Mouse (Mus musculus) liver, embryonic 14.5 days (tissue): ENCODE measurements around the gene Kcnh7. TPM values are rescaled to one million over a fixed set of nuclear protein-coding genes. Genes with fewer than 3 reads are reported as not detected.

Source experiments
- ATAC-seq: fragments of 200-750 bp; cut with Nextera tagmentation; 2 replicates; pipeline ENCODE4 v1.8.0; 2017; ENCODE audit warnings: moderate number of reproducible peaks, mild to moderate bottlenecking, moderate library complexity; ENCODE audit not compliant: insufficient read depth
- DNase-seq, 3 experiments: peaks; one replicate each; pipeline ENCODE4 v3.0.0-alpha.2; 2012 to 2013; ENCODE audit warnings: low read depth in 3 of 3, low spot score in 3 of 3
- H3K27ac ChIP-seq: fragments of 300-500 bp; sonication (generic); 2 replicates; pipeline ENCODE4 v1.5.1; 2014; ENCODE audit warnings: moderate library complexity, mild to moderate bottlenecking, control low read depth, inconsistent platforms
- H3K27me3 ChIP-seq: fragments of 300-500 bp; sonication (generic); 2 replicates; pipeline ENCODE4 v1.6.1; 2014; ENCODE audit warnings: mild to moderate bottlenecking, low read length, moderate library complexity; ENCODE audit not compliant: control insufficient read depth, insufficient read depth
- H3K36me3 ChIP-seq: fragments of 300-500 bp; sonication (generic); replicated peaks from 2 replicates; pipeline ENCODE4 v1.6.1; 2014; ENCODE audit warnings: low read depth; ENCODE audit not compliant: control insufficient read depth, insufficient read depth
- H3K4me1 ChIP-seq, 2 experiments: fragments of 200-500 bp in 1 of 2; fragments of 300-500 bp in 1 of 2; sonication (generic) in 1 of 2; replicated peaks; 2 replicates each; pipeline ENCODE4 v1.6.1; 2012 to 2014; ENCODE audit warnings: antibody characterized with exemption in 1 of 2, inconsistent platforms in 1 of 2, low read length in 1 of 2; ENCODE audit not compliant: control insufficient read depth in 2 of 2, insufficient read depth in 2 of 2
- H3K4me2 ChIP-seq: fragments of 300-500 bp; sonication (generic); 2 replicates; pipeline ENCODE4 v1.6.1; 2014; ENCODE audit warnings: low read depth, mild to moderate bottlenecking, control low read depth, moderate library complexity
- H3K4me3 ChIP-seq, 2 experiments: fragments of 200-500 bp in 1 of 2; fragments of 300-500 bp in 1 of 2; sonication (generic) in 1 of 2; 2 replicates each; pipeline ENCODE4 v1.5.1; 2012 to 2014; ENCODE audit warnings: low read depth in 2 of 2, low read length in 2 of 2, mild to moderate bottlenecking in 2 of 2, control low read depth in 1 of 2, inconsistent platforms in 1 of 2, moderate library complexity in 1 of 2; ENCODE audit not compliant: insufficient read depth in 1 of 2
- H3K9ac ChIP-seq: fragments of 300-500 bp; sonication (generic); replicated peaks from 2 replicates; pipeline ENCODE4 v1.6.1; 2014; ENCODE audit warnings: mild to moderate bottlenecking, control low read depth, moderate library complexity
- H3K9me3 ChIP-seq: fragments of 300-500 bp; sonication (generic); 2 replicates; pipeline ENCODE4 v1.6.1; 2016; ENCODE audit warnings: low read length, mixed read lengths; ENCODE audit not compliant: control insufficient read depth
- CTCF ChIP-seq: IDR thresholded peaks from 2 replicates; pipeline ENCODE4 v1.5.1; 2016; ENCODE audit warnings: antibody characterized with exemption, low read depth, control low read depth
- EP300 ChIP-seq: IDR thresholded peaks from 2 replicates; pipeline ENCODE4 v1.6.1; 2016; ENCODE audit warnings: antibody characterized with exemption, low read depth
- WGBS: fragments of 180-500 bp; shearing (Covaris S2); extraction: QIAGEN DNeasy Blood & Tissue Kit; methylation state at CpG from one replicate; pipeline ENCODE4 v1.1.7; 2014; ENCODE audit not compliant: insufficient replicate concordance; 5-methylcytosine and 5-hydroxymethylcytosine counted together
- polyA plus RNA-seq, 2 experiments: library from polyadenylated mRNA; depleted of rRNA in 1 of 2; stranded (reverse) in 1 of 2; unstranded in 1 of 2; fragments of >200 nt; fragmentation: Nextera tagmentation in 1 of 2; extraction: Ambion mirVana in 1 of 2; gene quantifications; 2 replicates each; pipeline versions ENCODE4 v1.2.1 to v1.2.3; 2012 to 2014

Kcnh7 gene
- polyA plus RNA-seq, 2 experiments: 0.01 to 0.03 TPM

- H3K36me3 ChIP-seq: no peaks in the 10 kb centered on the region
- no peak overlapping the region for H3K27ac ChIP-seq
- H3K9me3 ChIP-seq: no peaks in the 10 kb centered on the region
- WGBS: 38% methylated on average over 4 of the region's 4 CpGs
- H3K9ac ChIP-seq: no peak overlapping the region
- ATAC-seq (no peak), DNase-seq (no peak)
- no peak overlapping the region for H3K4me2 ChIP-seq
- no peaks in the 10 kb centered on the region for H3K27me3 ChIP-seq
- no peaks in the 10 kb centered on the region for H3K4me1 ChIP-seq
- TF ChIP-seq CTCF (no peak), EP300 (no peak)
- H3K4me3 ChIP-seq: no peak overlapping the region
Observed at GRCm38 (mm10) chr2:62670767-62671166, 513.3 kb downstream of the Kcnh7 start.

- Histone ChIP-seq H3K4me1 (no peaks in the 10 kb centered on the region), H3K27ac (no peak overlapping the region), H3K4me2 (no peak overlapping the region), H3K4me3 (no peak overlapping the region), H3K27me3 (no peaks in the 10 kb centered on the region), H3K9ac (no peak overlapping the region), H3K36me3 (no peaks in the 10 kb centered on the region), H3K9me3 (no peaks in the 10 kb centered on the region)
- WGBS: 52% methylated on average over 5 of the region's 5 CpGs
- ATAC-seq (no peak), DNase-seq (no peak)
- TF ChIP-seq CTCF (no peak), EP300 (no peak)
Observed at GRCm38 (mm10) chr2:62670301-62670700, 513.8 kb downstream of the Kcnh7 start.

- Histone ChIP-seq H3K27me3 (no peaks in the 10 kb centered on the region), H3K27ac (no peak overlapping the region), H3K4me2 (no peak overlapping the region), H3K36me3 (no peaks in the 10 kb centered on the region), H3K9me3 (no peaks in the 10 kb centered on the region), H3K9ac (no peak overlapping the region), H3K4me1 (no peaks in the 10 kb centered on the region), H3K4me3 (no peak overlapping the region)
- TF ChIP-seq CTCF: no peak
- TF ChIP-seq EP300: no peak
- ATAC-seq (no peak), DNase-seq (no peak)
- 66% methylated on average over 3 of the region's 3 CpGs for WGBS
Observed at GRCm38 (mm10) chr2:62669848-62670247, 514.2 kb downstream of the Kcnh7 start.

- H3K36me3 ChIP-seq: no peaks in the 10 kb centered on the region
- H3K27me3 ChIP-seq: no peaks in the 10 kb centered on the region
- H3K9me3 ChIP-seq: no peaks in the 10 kb centered on the region
- ATAC-seq (no peak), DNase-seq (no peak)
- H3K4me3 ChIP-seq: no peak overlapping the region
- no peak overlapping the region for H3K9ac ChIP-seq
- H3K27ac ChIP-seq: no peak overlapping the region
- no peak for TF ChIP-seq EP300
- no peak for TF ChIP-seq CTCF
- WGBS: 60% methylated on average over 1 of the region's 1 CpGs
- H3K4me1 ChIP-seq: peaks cover 0 to 2% of the 10 kb centered on the region in 2 experiments; a peak in 1 of 4 replicates
- no peak overlapping the region for H3K4me2 ChIP-seq
Observed at GRCm38 (mm10) chr2:62665536-62665935, 518.6 kb downstream of the Kcnh7 start.

GRCm38 (mm10) chr2:62664839-62665238, 519.2 kb downstream of the Kcnh7 start:
- Histone ChIP-seq H3K4me2 (peak overlapping the region; percentile 84), H3K27me3 (no peaks in the 10 kb centered on the region), H3K9ac (no peak overlapping the region), H3K4me3 (peak overlapping the region in 1 of 2 experiments; percentile 61; a peak in 2 of 4 replicates), H3K27ac (no peak overlapping the region), H3K36me3 (no peaks in the 10 kb centered on the region), H3K4me1 (peaks cover 0 to 2% of the 10 kb centered on the region in 2 experiments; a peak in 1 of 4 replicates), H3K9me3 (no peaks in the 10 kb centered on the region)
- WGBS: 61% methylated on average over 7 of the region's 7 CpGs
- DNase-seq (no peak), ATAC-seq (no peak)
- TF ChIP-seq EP300 (no peak), CTCF (no peak)
